Mouse (Mus musculus) neural tube, embryonic 11.5 days (tissue): ENCODE data around the gene Pdzk1. TPM values are rescaled to one million over a fixed set of nuclear protein-coding genes. Genes with fewer than 3 reads are reported as not detected.
A peak's percentile ranks its signal among the peaks of the same experiment; 100 is the strongest.

Experiments
- ATAC-seq: fragments of 200-750 bp; cut with Nextera tagmentation; 2 replicates; pipeline ENCODE4 v1.8.0; 2017; ENCODE audit warnings: moderate number of reproducible peaks, mild to moderate bottlenecking, moderate TSS enrichment, moderate library complexity; ENCODE audit not compliant: insufficient read depth, low FRiP score, low TSS enrichment
- DNase-seq: peaks from one replicate; pipeline ENCODE4 v3.0.0-alpha.2; 2015; ENCODE audit warnings: low spot score
- H3K27ac ChIP-seq: fragments of 300-500 bp; sonication (generic); 2 replicates; pipeline ENCODE4 v1.5.1; 2014; ENCODE audit warnings: low read depth, mild to moderate bottlenecking, low read length
- H3K27me3 ChIP-seq: fragments of 300-500 bp; sonication (generic); 2 replicates; pipeline ENCODE4 v1.6.1; 2014; ENCODE audit warnings: mild to moderate bottlenecking, low read length, mixed read lengths; ENCODE audit not compliant: control insufficient read depth, insufficient read depth
- H3K36me3 ChIP-seq: fragments of 300-500 bp; sonication (generic); 2 replicates; pipeline ENCODE4 v1.6.1; 2014; ENCODE audit warnings: mild to moderate bottlenecking, low read length, moderate library complexity, mixed read lengths; ENCODE audit not compliant: control insufficient read depth, insufficient read depth
- H3K4me1 ChIP-seq: fragments of 300-500 bp; sonication (generic); 2 replicates; pipeline ENCODE4 v1.6.1; 2014; ENCODE audit warnings: low read length, mixed read lengths; ENCODE audit not compliant: control insufficient read depth, insufficient read depth
- H3K4me2 ChIP-seq: fragments of 300-500 bp; sonication (generic); 2 replicates; pipeline ENCODE4 v1.6.1; 2014; ENCODE audit warnings: low read depth, mild to moderate bottlenecking, moderate library complexity
- H3K4me3 ChIP-seq: fragments of 300-500 bp; sonication (generic); 2 replicates; pipeline ENCODE4 v1.5.1; 2014; ENCODE audit warnings: low read depth, low read length
- H3K9ac ChIP-seq: fragments of 300-500 bp; sonication (generic); 2 replicates; pipeline ENCODE4 v1.6.1; 2014; ENCODE audit warnings: mild to moderate bottlenecking, low read length
- H3K9me3 ChIP-seq: fragments of 300-500 bp; sonication (generic); 2 replicates; pipeline ENCODE4 v1.6.1; 2016; ENCODE audit warnings: low read length; ENCODE audit not compliant: control insufficient read depth
- WGBS: fragments of 180-500 bp; shearing (Covaris S2); extraction: QIAGEN DNeasy Blood & Tissue Kit; methylation state at CpG from one replicate; pipeline ENCODE4 v1.1.7; 2014; 5-methylcytosine and 5-hydroxymethylcytosine counted together
- polyA plus RNA-seq: library from polyadenylated mRNA; unstranded; fragments of >200 nt; fragmentation: Nextera tagmentation; extraction: Ambion mirVana; gene quantifications from 2 replicates; pipeline ENCODE4 v1.2.1, GENCODE M21; 2014

Gene Pdzk1
- polyA plus RNA-seq, 1 experiment from 2014 or later = not detected

DNA sequence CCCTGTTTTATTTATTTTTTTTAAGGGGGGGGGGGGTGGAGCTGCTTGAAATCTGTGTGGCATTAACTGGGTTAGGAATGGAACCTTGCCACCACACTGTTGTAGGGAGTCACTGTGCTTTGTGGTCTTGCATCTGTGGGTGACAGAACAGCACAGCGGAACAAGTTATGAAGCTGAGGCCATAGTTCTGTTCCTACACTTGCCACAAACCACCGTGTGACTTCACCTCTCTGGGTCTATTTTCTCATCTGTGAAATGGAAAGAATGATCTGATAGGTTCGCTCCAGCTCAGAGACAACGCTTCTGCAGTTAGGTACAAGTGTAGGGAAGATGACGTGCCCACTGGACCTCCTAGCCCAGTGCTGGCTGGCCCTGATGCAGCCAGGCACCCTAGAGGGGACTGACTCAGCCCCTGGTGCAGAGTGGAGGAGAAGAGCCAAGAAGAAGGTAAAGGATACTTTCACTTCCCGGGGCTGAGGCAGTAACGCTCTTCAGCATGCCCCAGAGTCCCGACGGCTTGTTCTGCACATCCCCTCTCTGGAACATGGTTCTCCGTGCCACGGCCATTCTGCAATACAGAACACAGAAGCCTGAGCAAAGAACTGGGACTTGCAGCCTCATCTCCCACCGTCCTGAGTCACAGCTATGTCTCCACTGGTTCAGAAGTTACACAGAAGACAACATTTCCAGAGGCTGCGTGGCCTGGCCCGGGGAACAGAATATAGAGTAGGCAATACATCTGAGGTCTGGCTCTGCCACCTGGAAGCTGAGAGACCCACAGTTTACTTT, 53.2 kb downstream of the Pdzk1 start:
- WGBS = 95% methylated on average over 14 of the region's 14 CpGs
- H3K9me3 ChIP-seq = no peaks in the 10 kb centered on the region
- ATAC-seq (no peak), DNase-seq (no peak)
- H3K9ac ChIP-seq = no peak overlapping the region
- H3K27ac ChIP-seq = no peak overlapping the region
- H3K4me2 ChIP-seq = no peak overlapping the region
- H3K4me1 ChIP-seq = no peaks in the 10 kb centered on the region; the same call in 1 of the 2 replicates
- H3K27me3 ChIP-seq = no peaks in the 10 kb centered on the region
- H3K4me3 ChIP-seq = no peak overlapping the region
- H3K36me3 ChIP-seq = peaks cover 9% of the 10 kb centered on the region

DNA sequence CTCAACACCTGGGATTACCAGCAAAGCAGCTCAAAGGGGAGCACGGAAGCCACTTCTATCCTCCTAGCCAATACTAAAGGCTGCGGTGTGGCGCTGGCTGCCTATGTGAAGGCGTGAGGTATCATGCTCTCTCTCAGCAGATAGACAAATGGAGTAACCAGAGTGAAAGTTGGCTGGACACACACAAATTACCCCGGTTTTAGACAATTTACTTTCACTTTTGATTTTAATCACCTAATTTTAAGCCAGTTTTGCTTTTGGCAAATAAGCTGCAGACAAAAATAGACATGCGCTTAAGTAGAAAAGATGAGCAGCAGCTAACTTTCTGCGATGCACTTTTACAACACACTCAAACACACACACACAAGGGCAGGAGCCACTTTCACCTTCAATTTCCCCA, 54.6 kb downstream of the Pdzk1 start:
- H3K9me3 ChIP-seq = no peaks in the 10 kb centered on the region
- WGBS = 94% methylated on average over 7 of the region's 7 CpGs
- H3K36me3 ChIP-seq = peaks cover 9% of the 10 kb centered on the region
- H3K27me3 ChIP-seq = no peaks in the 10 kb centered on the region
- no peak overlapping the region for H3K4me2 ChIP-seq
- H3K9ac ChIP-seq = no peak overlapping the region
- ATAC-seq (no peak), DNase-seq (no peak)
- H3K4me3 ChIP-seq = no peak overlapping the region
- no peaks in the 10 kb centered on the region for H3K4me1 ChIP-seq
- no peak overlapping the region for H3K27ac ChIP-seq

DNA sequence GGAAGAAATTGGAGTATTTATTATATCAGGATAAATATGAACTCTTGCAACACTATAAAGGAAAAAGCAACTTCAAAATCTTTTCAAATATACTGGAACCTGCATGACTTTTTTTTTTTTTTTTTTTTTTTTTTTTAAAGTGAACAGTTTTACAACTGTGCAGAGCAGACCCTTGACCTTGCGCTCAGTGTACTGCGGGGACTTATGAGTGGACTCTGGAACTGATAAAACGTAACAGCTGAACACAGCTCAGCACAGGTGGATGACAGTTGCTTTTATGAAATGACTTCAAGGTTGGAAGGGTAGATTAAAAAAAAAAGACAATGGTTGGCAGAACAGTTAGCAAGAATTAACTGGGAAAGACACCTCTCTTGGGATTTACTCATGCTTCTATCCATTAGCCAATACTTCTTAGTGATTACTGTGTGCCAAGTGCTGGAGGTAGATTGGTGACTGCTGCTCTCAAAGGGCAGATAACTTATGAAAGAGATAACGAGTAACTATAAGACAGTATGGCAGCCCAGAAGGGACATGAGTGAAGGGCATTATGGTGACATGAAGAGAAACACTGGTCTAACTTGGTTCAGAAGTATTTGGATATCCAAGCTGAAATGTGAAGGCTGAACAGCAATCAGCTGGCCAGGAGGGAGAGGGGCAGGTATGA, 73.4 kb downstream of the Pdzk1 start:
- Histone ChIP-seq H3K4me1 (peaks cover 4% of the 10 kb centered on the region), H3K4me3 (no peak overlapping the region), H3K4me2 (no peak overlapping the region), H3K36me3 (no peaks in the 10 kb centered on the region), H3K27ac (no peak overlapping the region), H3K9ac (no peak overlapping the region), H3K9me3 (no peaks in the 10 kb centered on the region), H3K27me3 (no peaks in the 10 kb centered on the region)
- whole genome bisulfite sequencing = 90% methylated on average over 4 of the region's 4 CpGs
- ATAC-seq = no peak
- no peak for DNase-seq

DNA sequence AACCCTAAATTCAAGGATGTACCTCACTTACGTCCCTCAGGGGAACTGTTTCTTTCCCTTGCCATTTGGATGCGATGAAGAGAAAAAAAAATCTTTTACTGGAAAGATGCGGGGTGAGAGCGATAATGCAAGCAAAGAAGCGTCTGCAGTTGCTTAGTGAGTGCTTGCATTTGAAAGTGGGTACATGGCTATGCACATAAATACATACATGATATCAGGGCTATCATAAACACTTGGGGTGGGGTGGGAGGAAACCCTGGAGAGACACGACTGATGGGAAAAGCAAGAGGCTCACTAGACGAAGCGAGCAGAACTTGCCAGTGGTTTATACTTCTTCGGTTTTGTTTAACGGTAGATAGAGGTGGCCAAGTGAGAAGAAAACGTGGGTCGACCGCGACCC, 75.3 kb downstream of the Pdzk1 start, which contains the start of gene Gja5:
Gene Gja5 (plus strand): TSS at position 301 of the 400 bp plus-strand sequence.
- peaks cover 4% of the 10 kb centered on the region for H3K4me1 ChIP-seq
- H3K9me3 ChIP-seq = no peaks in the 10 kb centered on the region
- H3K36me3 ChIP-seq = no peaks in the 10 kb centered on the region
- peak within 1 kb of the TSS; percentile 87 for H3K9ac ChIP-seq
- peak within 1 kb of the TSS; percentile 90 for H3K4me2 ChIP-seq
- H3K27ac ChIP-seq = no peak within 1 kb of the TSS
- ATAC-seq (no peak), DNase-seq (no peak)
- WGBS = 14% methylated on average over 14 of the region's 14 CpGs
- H3K4me3 ChIP-seq = peak within 1 kb of the TSS; percentile 92
- no peaks in the 10 kb centered on the region for H3K27me3 ChIP-seq

DNA sequence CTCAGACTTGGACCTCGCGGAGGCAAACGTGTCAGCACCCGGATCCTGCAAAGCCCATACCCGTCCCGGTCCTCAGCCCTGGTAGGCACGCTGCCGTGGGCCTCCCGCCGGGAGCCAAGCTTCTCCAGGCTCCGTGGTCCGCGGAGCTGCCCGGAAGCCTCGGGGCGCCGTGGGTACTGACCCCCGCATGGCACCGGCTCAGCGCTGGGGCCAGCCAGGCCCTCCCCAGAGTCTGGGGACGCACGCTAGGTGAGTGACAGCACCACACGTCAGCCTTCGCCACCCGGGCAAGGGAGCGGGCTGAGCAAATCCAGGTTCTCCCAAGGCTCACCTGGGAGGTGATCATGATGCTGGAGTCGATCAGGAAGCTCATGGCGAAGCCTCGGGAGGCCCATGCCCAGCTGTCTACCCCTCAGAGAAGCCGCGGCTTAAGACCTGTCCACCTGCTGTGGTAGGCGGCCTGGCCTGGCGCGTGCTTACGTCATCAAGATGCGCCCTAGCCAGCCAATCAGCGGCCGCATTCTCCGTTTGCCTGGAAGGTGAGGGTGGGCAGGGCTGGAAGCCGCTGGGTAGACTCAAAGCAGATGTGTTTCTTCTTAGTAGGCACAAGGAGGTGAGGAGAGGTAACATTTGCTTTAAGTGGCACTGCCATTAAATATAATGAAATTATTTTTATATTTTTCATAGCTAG, 75.9 kb downstream of the Pdzk1 start, which contains the start of gene Gpr89:
Gene Gpr89 (minus strand): TSS at position 496 of the 691 bp plus-strand sequence.
- peak; percentile 91 for DNase-seq
- under 1% methylated on average over 40 of the region's 40 CpGs for WGBS

DNA sequence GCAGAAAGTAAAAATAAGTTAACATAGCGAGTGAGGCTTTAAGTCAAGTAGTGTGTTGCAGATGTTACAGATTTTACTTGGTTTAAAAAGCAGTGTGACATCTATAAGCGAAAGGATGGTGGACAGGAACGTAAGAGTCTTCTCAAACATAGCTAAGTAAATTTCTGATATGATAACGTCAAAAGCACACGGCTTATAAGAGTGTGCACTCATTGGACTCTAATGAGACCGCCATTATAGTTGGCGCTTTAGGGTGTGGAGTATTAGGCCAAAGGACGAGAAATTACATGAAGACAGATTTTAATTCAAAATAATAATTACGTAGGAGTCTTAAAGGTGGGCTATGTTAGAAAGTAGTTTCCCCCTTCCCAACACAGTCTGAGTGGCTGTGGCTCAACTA, 76.5 kb downstream of the Pdzk1 start:
- Histone ChIP-seq H3K4me2 (peak overlapping the region; percentile 90), H3K4me1 (peaks cover 4% of the 10 kb centered on the region), H3K27me3 (no peaks in the 10 kb centered on the region), H3K4me3 (peak overlapping the region; percentile 92), H3K9me3 (no peaks in the 10 kb centered on the region), H3K27ac (no peak overlapping the region), H3K36me3 (no peaks in the 10 kb centered on the region), H3K9ac (peak overlapping the region; percentile 87; the same call in 1 of the 2 replicates)
- 54% methylated on average over 9 of the region's 9 CpGs for WGBS
- DNase-seq = no peak
- peak; percentile 20; the same call in 1 of the 2 replicates for ATAC-seq

More for the DNA sequence above, 75.9 kb downstream of the Pdzk1 start, which contains the start of gene Gpr89:
- Histone ChIP-seq H3K36me3 (no peaks in the 10 kb centered on the region), H3K27ac (no peak within 1 kb of the TSS), H3K4me2 (peak within 1 kb of the TSS; percentile 90), H3K9me3 (no peaks in the 10 kb centered on the region), H3K9ac (peak within 1 kb of the TSS; percentile 87), H3K27me3 (no peaks in the 10 kb centered on the region), H3K4me1 (peaks cover 4% of the 10 kb centered on the region), H3K4me3 (peak within 1 kb of the TSS; percentile 92)
- peak; percentile 96 for ATAC-seq

Other genes starting within 250 kb of the Pdzk1 start
- gene Polr3gl, start 235.1 kb upstream of the Pdzk1 start, polyA plus RNA-seq = 12.8 and 15.8 TPM in 2 replicates
- 2.8 and 3.6 TPM in 2 replicates for gene Ankrd34a, start 232.6 kb upstream of the Pdzk1 start, polyA plus RNA-seq
- 8.0 and 8.7 TPM in 2 replicates for gene Lix1l, start 228.1 kb upstream of the Pdzk1 start, polyA plus RNA-seq
- gene Rbm8a, start 199.4 kb upstream of the Pdzk1 start, polyA plus RNA-seq = 187 and 188 TPM in 2 replicates
- 40.5 and 45.9 TPM in 2 replicates for gene Pex11b, start 193.9 kb upstream of the Pdzk1 start, polyA plus RNA-seq
- gene Gm42957, start 193.8 kb upstream of the Pdzk1 start, polyA plus RNA-seq = not detected in 2 replicates
- gene Itga10, start 183.7 kb upstream of the Pdzk1 start, polyA plus RNA-seq = 0.72 and 0.86 TPM in 2 replicates
- 0.11 and 0.16 TPM in 2 replicates for gene Ankrd35, start 159.2 kb upstream of the Pdzk1 start, polyA plus RNA-seq
- gene Pias3, start 132.9 kb upstream of the Pdzk1 start, polyA plus RNA-seq = 30.3 and 35.2 TPM in 2 replicates
- 12.7 and 14.3 TPM in 2 replicates for gene Nudt17, start 120.7 kb upstream of the Pdzk1 start, polyA plus RNA-seq
- gene Polr3c, start 101.7 kb upstream of the Pdzk1 start, polyA plus RNA-seq = 38.4 and 43.7 TPM in 2 replicates
- gene Rnf115, start 101.6 kb upstream of the Pdzk1 start, polyA plus RNA-seq = 79.6 and 81.6 TPM in 2 replicates
- gene Cd160, start 67 bp downstream of the Pdzk1 start, polyA plus RNA-seq = 0.15 TPM in 1 of 2 replicates, not detected in the other
- 3.5 and 5.7 TPM in 2 replicates for gene Gja5, start 75.4 kb downstream of the Pdzk1 start, polyA plus RNA-seq
- 34.1 and 35.9 TPM in 2 replicates for gene Gpr89, start 76.1 kb downstream of the Pdzk1 start, polyA plus RNA-seq
- not detected in 2 replicates for gene Gja8, start 96.7 kb downstream of the Pdzk1 start, polyA plus RNA-seq